Comparison of ENCODE assay signal across 15 mouse cellular contexts in genomic region chr7:92715055-92715454, GRCm38 (mm10).
"Had no signal": no experiment of that assay in that cellular context is flagged by ENCODE, and none has a peak within 500 bp of the region (broad histone marks: within the 10 kb centered on the region; RNA-seq: fewer than 3 reads in every experiment).

No protein-coding gene starts in this region.

- H3K27ac ChIP-seq: kidney, embryonic 15.5 days; limb, embryonic 15.5 days; liver, embryonic 12.5 days; midbrain, embryonic 12.5 days; neural tube, embryonic 12.5 days; stomach, embryonic 15.5 days had no signal

- H3K4me3 ChIP-seq: kidney, embryonic 15.5 days; limb, embryonic 15.5 days; liver, embryonic 12.5 days; megakaryocyte, embryonic 14.5 days; midbrain, embryonic 12.5 days; myocyte; neural tube, embryonic 12.5 days; stomach, embryonic 15.5 days had no signal

- H3K27me3 ChIP-seq: kidney, embryonic 15.5 days; limb, embryonic 15.5 days; midbrain, embryonic 12.5 days; neural tube, embryonic 12.5 days; stomach, embryonic 15.5 days had no signal

- H3K9ac ChIP-seq: kidney, embryonic 15.5 days; limb, embryonic 15.5 days; liver, embryonic 12.5 days; lung, embryonic 14.5 days; midbrain, embryonic 12.5 days; neural tube, embryonic 12.5 days; stomach, embryonic 15.5 days had no signal

- H3K4me1 ChIP-seq: kidney, embryonic 15.5 days; limb, embryonic 15.5 days; liver, embryonic 12.5 days; midbrain, embryonic 12.5 days; neural tube, embryonic 12.5 days; stomach, embryonic 15.5 days had no signal

- H3K4me2 ChIP-seq: kidney, embryonic 15.5 days; limb, embryonic 15.5 days; liver, embryonic 12.5 days; lung, embryonic 14.5 days; midbrain, embryonic 12.5 days; neural tube, embryonic 12.5 days; stomach, embryonic 15.5 days had no signal

- H3K36me3 ChIP-seq: kidney, embryonic 15.5 days; limb, embryonic 15.5 days; liver, embryonic 12.5 days; midbrain, embryonic 12.5 days; neural tube, embryonic 12.5 days; stomach, embryonic 15.5 days had no signal

- ATAC-seq: liver, embryonic 12.5 days; midbrain, embryonic 16.5 days had no signal

- DNase-seq: kidney, adult 2 months; kidney, postnatal 25 days; layer of hippocampus, adult 9-11 months; layer of hippocampus, postnatal 36 days; lung, embryonic 14.5 days; thymus, postnatal 4 days had no signal

- H3K9me3 ChIP-seq: kidney, embryonic 15.5 days; limb, embryonic 15.5 days; liver, embryonic 12.5 days; midbrain, embryonic 12.5 days; neural tube, embryonic 12.5 days; stomach, embryonic 15.5 days had no signal
